Mouse (Mus musculus): Measurements from ENCODE around the gene Clcn2.

DNA sequence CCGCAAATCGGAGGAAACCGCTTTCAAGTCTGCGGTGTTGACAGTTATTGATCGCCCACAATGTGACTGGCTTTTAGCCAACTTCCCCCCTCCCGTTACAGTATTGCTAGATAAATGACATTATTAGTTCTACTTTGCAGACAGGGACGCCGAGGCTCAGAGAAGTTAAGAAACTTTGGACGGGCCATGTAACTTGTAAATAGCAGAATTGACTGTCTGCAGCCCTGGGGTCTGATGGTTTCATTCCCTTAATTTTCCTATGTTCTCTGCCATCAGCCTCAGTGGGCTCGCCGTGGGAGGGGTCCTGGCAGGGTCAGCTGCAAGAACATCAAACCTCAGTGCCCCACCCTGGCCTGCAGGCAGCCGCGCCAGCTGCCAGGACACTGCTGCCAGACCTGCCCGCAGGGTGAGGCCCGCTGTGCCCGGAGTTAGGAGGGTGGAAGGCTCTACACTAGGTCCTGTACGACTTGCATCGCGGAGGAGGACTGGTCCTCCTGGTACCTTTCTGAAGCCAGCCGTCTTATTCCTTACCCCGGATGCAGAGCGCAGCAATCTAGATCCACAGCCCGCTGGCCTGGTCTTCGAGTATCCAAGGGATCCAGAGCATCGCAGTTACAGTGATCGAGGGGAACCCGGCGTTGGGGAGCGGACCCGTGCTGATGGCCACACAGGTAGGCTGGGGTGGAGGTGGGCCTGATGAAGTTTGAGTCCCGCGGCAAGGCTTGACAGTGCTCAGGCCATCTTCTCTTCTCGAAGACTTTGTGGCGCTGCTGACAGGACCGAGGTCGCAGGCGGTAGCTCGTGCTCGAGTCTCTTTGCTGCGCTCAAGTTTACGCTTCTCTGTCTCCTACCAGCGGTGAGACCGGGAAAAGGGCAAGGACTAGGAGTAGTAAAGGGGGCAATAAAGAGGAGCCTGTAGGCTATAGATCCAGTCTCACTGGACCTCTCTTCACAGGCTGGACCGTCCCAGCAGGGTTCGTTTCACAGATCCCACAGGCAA lies 16.5 kb upstream of the Clcn2 start, which contains the start of gene Thpo:
- TF ChIP-seq POLR2A (IDR thresholded peaks at IDR 0.05; ENCODE audit: insufficient read length, low read depth): no peak
- no peak for TF ChIP-seq TCF3 (IDR thresholded peaks at IDR 0.05; ENCODE audit: insufficient read length, low read depth)
- TF ChIP-seq TCF12 (IDR thresholded peaks at IDR 0.05; ENCODE audit: insufficient read depth, poor library complexity, severe bottlenecking): no peak
- TF ChIP-seq E2F4 (IDR thresholded peaks at IDR 0.05; ENCODE audit: insufficient read depth): no peak
- TF ChIP-seq MAX (IDR thresholded peaks at IDR 0.05; ENCODE audit: low read depth): no peak
- peak in 2 of 3 experiments; percentile 38 to 82 for TF ChIP-seq MYOD1 (IDR thresholded peaks at IDR 0.05; ENCODE audit: control insufficient read depth in 1 of 3, insufficient read length in 2 of 3, low read depth in 2 of 3)
- TF ChIP-seq CEBPB (IDR thresholded peaks at IDR 0.05; ENCODE audit: insufficient read depth, poor library complexity, severe bottlenecking): no peak
- no peak for TF ChIP-seq POLR2AphosphoS2 (IDR thresholded peaks at IDR 0.05; ENCODE audit: insufficient read length, low read depth)
- TF ChIP-seq MYOG (IDR thresholded peaks at IDR 0.05; ENCODE audit: control insufficient read depth in 1 of 3, insufficient read depth in 1 of 3, insufficient read length in 2 of 3, low read depth in 2 of 3): peak in 2 of 3 experiments; percentile 64 to 88
- no peak for TF ChIP-seq USF1 (IDR thresholded peaks at IDR 0.05; ENCODE audit: low read depth)
- no peak for TF ChIP-seq REST (IDR thresholded peaks at IDR 0.05; ENCODE audit: insufficient read depth, insufficient read length)
